Mouse (Mus musculus): ENCODE measurements at regions not wholly inside any gene's neighbourhood (a gene's known extent, or its start where the extent isn't known, plus 50 kb on each side); places are given as distances from the start of the nearest gene placed in this dataset.

DNA sequence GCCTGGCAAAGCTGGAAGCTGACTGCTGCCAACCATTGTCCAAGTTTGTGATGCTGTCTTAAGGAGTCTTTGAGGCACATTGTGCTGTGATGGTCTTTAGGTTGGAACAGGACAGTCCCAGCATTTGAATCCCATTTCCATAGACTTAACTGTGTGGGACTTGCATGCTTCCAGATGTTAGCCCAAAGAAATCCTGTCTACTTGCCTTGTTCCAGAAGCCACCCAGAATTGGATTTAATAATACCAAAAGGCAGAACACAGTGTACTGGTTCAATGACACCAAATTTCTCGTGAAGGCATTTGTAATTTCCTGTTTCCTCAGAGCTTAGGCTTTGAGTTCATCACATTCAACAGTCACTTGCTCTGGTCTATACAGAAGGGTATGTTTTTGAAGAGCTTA lies 444.9 kb upstream of the Slc30a5 start:
- TF ChIP-seq CTCF (IDR thresholded peaks at IDR 0.05; ENCODE audit: low read depth, low read length) (no peak), POLR2A (IDR thresholded peaks at IDR 0.05; ENCODE audit: borderline replicate concordance, low read depth, low read length) (no peak)

All from bone marrow macrophage, adult 2 months (primary cell).